Mouse (Mus musculus) neural tube, embryonic 13.5 days (tissue): ENCODE results near the gene Tbc1d14. TPM values are rescaled to one million over a fixed set of nuclear protein-coding genes. Genes with fewer than 3 reads are reported as not detected.

ENCODE experiments used
- ATAC-seq: fragments of 200-750 bp; cut with Nextera tagmentation; 2 replicates; pipeline ENCODE4 v1.8.0; 2017; ENCODE audit warnings: low read depth, mild to moderate bottlenecking, moderate TSS enrichment, moderate library complexity
- H3K27ac ChIP-seq: fragments of 300-500 bp; sonication (generic); replicated peaks from 2 replicates; pipeline ENCODE4 v1.5.1; 2015; ENCODE audit warnings: moderate library complexity, mild to moderate bottlenecking, inconsistent platforms
- H3K27me3 ChIP-seq: fragments of 300-500 bp; sonication (generic); 2 replicates; pipeline ENCODE4 v1.6.1; 2015; ENCODE audit warnings: mild to moderate bottlenecking, inconsistent platforms
- H3K36me3 ChIP-seq: fragments of 300-500 bp; sonication (generic); 2 replicates; pipeline ENCODE4 v1.6.1; 2015; ENCODE audit warnings: mild to moderate bottlenecking, inconsistent platforms
- H3K4me1 ChIP-seq: fragments of 300-500 bp; sonication (generic); replicated peaks from 2 replicates; pipeline ENCODE4 v1.6.1; 2015; ENCODE audit warnings: inconsistent platforms
- H3K4me2 ChIP-seq: fragments of 300-500 bp; sonication (generic); 2 replicates; pipeline ENCODE4 v1.6.1; 2015; ENCODE audit warnings: inconsistent platforms, mild to moderate bottlenecking, moderate library complexity
- H3K4me3 ChIP-seq: fragments of 300-500 bp; sonication (generic); 2 replicates; pipeline ENCODE4 v1.5.1; 2015; ENCODE audit warnings: mild to moderate bottlenecking, inconsistent platforms
- H3K9ac ChIP-seq: fragments of 300-500 bp; sonication (generic); 2 replicates; pipeline ENCODE4 v1.6.1; 2015; ENCODE audit warnings: moderate library complexity, mild to moderate bottlenecking, inconsistent platforms
- H3K9me3 ChIP-seq: fragments of 300-500 bp; sonication (generic); 2 replicates; pipeline ENCODE4 v1.6.1; 2016; ENCODE audit warnings: inconsistent platforms
- WGBS: fragments of 180-500 bp; shearing (Covaris S2); methylation state at CpG from one replicate; pipeline ENCODE4 v1.1.7; 2015; 5-methylcytosine and 5-hydroxymethylcytosine counted together
- polyA plus RNA-seq: library from polyadenylated mRNA; unstranded; fragments of >200 nt; fragmentation: Nextera tagmentation; extraction: Ambion mirVana; gene quantifications from 2 replicates; pipeline ENCODE4 v1.2.1, GENCODE M21; 2015

Gene Tbc1d14
- polyA plus RNA-seq, 1 experiment from 2014 or later = 64.0 TPM

DNA sequence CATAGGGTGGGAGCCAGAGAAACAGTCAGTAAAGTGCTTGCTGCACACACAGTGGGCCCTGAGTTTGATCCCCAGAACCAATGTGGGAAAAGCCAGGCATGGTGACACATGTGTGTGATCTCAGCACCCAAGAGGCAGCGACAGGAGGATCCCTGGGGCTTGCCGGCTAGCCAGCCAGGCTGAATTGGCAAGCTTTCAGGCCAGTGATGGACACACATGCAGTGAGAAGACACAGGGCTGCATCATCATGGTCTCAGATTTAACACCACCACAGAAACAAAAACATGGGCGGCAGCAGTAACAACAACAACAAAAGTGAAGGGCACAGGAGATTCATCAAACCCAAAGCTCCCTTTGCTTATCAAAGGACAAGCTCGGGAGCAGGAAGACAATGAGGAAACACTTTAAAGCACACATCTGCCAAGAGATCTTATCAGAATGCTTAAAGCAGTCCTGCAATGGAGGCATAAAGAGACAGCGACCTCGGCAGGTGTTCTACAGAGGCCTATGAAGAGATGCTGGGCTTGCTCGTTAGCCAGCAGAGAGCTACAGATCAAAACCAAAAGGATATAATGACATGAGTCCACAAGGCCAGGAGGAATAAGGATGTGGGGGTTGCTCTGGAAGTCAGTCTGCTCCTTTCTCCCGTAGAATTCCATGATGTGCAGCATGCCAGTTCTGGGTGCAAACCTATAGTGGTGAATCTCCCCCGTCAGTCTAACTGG is 146.7 kb downstream of the Tbc1d14 start:
- H3K9me3 ChIP-seq = no peaks in the 10 kb centered on the region
- H3K27me3 ChIP-seq = 0 out of 2 replicates have a peak, but pooled peaks cover 3% of the 10 kb centered on the region
- no peak overlapping the region for H3K4me2 ChIP-seq
- no peak overlapping the region for H3K9ac ChIP-seq
- WGBS = 51% methylated on average over 9 of the region's 9 CpGs
- H3K4me1 ChIP-seq = peaks cover 13% of the 10 kb centered on the region; the same call in 1 of the 2 replicates
- H3K27ac ChIP-seq = no peak overlapping the region
- H3K36me3 ChIP-seq = no peaks in the 10 kb centered on the region
- ATAC-seq = no peak
- no peak overlapping the region for H3K4me3 ChIP-seq

DNA sequence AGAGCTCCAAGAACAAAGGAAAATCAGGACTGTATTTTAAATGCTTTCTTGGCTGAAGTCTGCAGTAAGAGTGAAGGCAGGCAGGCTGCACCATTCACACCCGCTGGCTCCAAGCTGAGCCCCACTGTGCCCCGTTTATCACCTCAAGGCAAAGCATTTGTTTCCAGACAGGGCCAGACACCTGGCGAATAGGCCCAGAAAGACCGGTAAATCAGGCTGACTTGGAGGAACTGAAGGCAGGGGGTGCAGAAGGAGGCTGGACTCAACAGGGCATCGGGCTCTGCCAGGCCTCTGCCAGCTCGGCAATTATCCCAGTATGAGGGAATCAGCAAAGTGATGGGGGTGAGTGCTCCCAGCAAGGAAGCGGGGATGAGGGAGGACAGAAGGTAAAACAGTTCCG is 148.0 kb downstream of the Tbc1d14 start:
- Histone ChIP-seq H3K9me3 (no peaks in the 10 kb centered on the region), H3K36me3 (no peaks in the 10 kb centered on the region), H3K4me2 (no peak overlapping the region), H3K4me3 (no peak overlapping the region), H3K4me1 (peaks cover 13% of the 10 kb centered on the region; the same call in 1 of the 2 replicates), H3K27ac (no peak overlapping the region), H3K9ac (no peak overlapping the region), H3K27me3 (0 out of 2 replicates have a peak, but pooled peaks cover 3% of the 10 kb centered on the region)
- WGBS = 31% methylated on average over 8 of the region's 8 CpGs
- 0 out of 2 replicates have a peak, but pooled peaks have one; percentile 45 for ATAC-seq

DNA sequence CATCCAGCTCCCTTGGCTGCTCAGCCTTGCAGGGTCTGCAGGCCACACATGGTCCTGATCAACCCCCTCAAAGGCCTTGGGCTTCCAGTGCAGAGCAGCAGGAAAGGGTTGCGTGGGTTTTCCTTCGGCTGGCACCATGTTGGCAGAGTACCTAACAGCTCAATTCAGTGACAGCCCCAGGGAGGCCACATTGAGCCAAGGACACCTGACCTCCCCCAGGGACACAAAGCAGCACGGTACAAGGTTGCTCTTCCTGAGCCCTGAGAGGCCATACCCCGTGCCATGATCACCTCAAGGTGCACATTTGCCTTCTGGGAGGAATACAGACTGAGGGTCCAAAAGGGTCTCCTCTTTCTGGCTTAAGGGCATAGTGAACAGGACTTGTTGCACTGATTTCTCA is 148.5 kb downstream of the Tbc1d14 start:
- Histone ChIP-seq H3K4me2 (no peak overlapping the region), H3K27ac (no peak overlapping the region), H3K4me1 (peaks cover 13% of the 10 kb centered on the region; the same call in 1 of the 2 replicates), H3K9ac (no peak overlapping the region), H3K36me3 (no peaks in the 10 kb centered on the region), H3K4me3 (no peak overlapping the region), H3K27me3 (0 out of 2 replicates have a peak, but pooled peaks cover 3% of the 10 kb centered on the region), H3K9me3 (no peaks in the 10 kb centered on the region)
- ATAC-seq = no peak
- WGBS = 50% methylated on average over 4 of the region's 4 CpGs

DNA sequence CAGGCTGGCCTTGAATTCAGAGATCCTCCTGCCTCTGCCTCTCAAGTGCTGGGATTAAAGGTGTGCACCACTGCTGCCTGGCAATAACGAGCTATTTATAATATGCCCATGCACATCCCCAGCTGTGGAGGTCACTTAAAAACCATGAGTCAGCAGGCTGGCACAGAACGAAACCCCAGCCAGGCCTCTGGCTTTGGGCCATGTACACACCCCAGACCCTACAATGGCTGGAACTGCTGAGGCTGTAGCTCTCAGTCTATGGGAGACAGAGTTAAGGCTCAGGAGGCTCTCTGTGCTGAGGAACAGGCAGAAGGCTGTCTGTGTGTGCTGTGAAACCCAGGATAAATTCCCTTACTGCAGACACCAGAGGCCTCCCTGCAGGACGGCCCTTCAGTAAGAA is 152.3 kb downstream of the Tbc1d14 start:
- Histone ChIP-seq H3K27me3 (0 out of 2 replicates have a peak, but pooled peaks cover 3% of the 10 kb centered on the region), H3K9ac (no peak overlapping the region), H3K4me3 (no peak overlapping the region), H3K27ac (no peak overlapping the region), H3K4me2 (no peak overlapping the region), H3K36me3 (no peaks in the 10 kb centered on the region), H3K9me3 (no peaks in the 10 kb centered on the region), H3K4me1 (peaks cover 13% of the 10 kb centered on the region; the same call in 1 of the 2 replicates)
- 59% methylated on average over 3 of the region's 3 CpGs for WGBS
- no peak for ATAC-seq

Other genes starting within 250 kb of the Tbc1d14 start
- gene Sorcs2, start 195.1 kb downstream of the Tbc1d14 start, polyA plus RNA-seq = 10.8 and 11.4 TPM in 2 replicates
- gene Grpel1, start 128.3 kb downstream of the Tbc1d14 start, polyA plus RNA-seq = 45.2 and 46.3 TPM in 2 replicates
- 2.8 and 3.0 TPM in 2 replicates for gene Tada2b, start 109.0 kb downstream of the Tbc1d14 start, polyA plus RNA-seq
- 3.4 and 4.0 TPM in 2 replicates for gene Ccdc96, start 108.7 kb downstream of the Tbc1d14 start, polyA plus RNA-seq
- 26.6 and 26.9 TPM in 2 replicates for gene D5Ertd579e, start 102.7 kb upstream of the Tbc1d14 start, polyA plus RNA-seq
- 26.8 and 29.8 TPM in 2 replicates for gene Bloc1s4, start 155.4 kb upstream of the Tbc1d14 start, polyA plus RNA-seq
- gene Mrfap1, start 203.5 kb upstream of the Tbc1d14 start, polyA plus RNA-seq = 323 and 340 TPM in 2 replicates
- gene Man2b2, start 237.4 kb upstream of the Tbc1d14 start, polyA plus RNA-seq = 11.9 and 12.9 TPM in 2 replicates